Mouse (Mus musculus) heart, adult 2 months (tissue): Measurements from ENCODE around the gene Slfn2. TPM values are rescaled to one million over a fixed set of nuclear protein-coding genes. Genes with fewer than 3 reads are reported as not detected.
"Not testable (repeated sequence)": the region's sequence is repeated elsewhere in the genome, so short reads cannot be mapped to it uniquely, and the experiment has no call there.

Experiments used
- DNase-seq, 2 experiments: peaks; one replicate each; pipeline ENCODE4 v3.0.0; 2021
- H3K27ac ChIP-seq: fragments of 200-600 bp; 2 replicates; pipeline ENCODE4 v1.8.1; 2022
- H3K27me3 ChIP-seq: fragments of 200-500 bp; 2 replicates; pipeline ENCODE4 v1.6.1; 2012; ENCODE audit warnings: mild to moderate bottlenecking, low read length, inconsistent platforms, mixed read lengths; ENCODE audit not compliant: control insufficient read depth, insufficient read depth
- H3K36me3 ChIP-seq: fragments of 200-500 bp; 2 replicates; pipeline ENCODE4 v1.6.1; 2012; ENCODE audit warnings: low read length, inconsistent platforms; ENCODE audit not compliant: control insufficient read depth, insufficient read depth
- H3K4me1 ChIP-seq: fragments of 200-500 bp; 2 replicates; pipeline ENCODE4 v1.6.1; 2011; ENCODE audit warnings: low read length; ENCODE audit not compliant: control insufficient read depth, insufficient read depth
- H3K4me3 ChIP-seq: fragments of 200-600 bp; 2 replicates; pipeline ENCODE4 v1.8.1; 2022
- H3K79me2 ChIP-seq: fragments of 200-500 bp; replicated peaks from 2 replicates; pipeline ENCODE4 v1.6.1; 2012; ENCODE audit warnings: mild to moderate bottlenecking, inconsistent platforms, low read length, moderate library complexity, mixed read lengths; ENCODE audit not compliant: control insufficient read depth, insufficient read depth
- H3K9ac ChIP-seq: fragments of 200-500 bp; 2 replicates; pipeline ENCODE4 v1.6.1; 2012; ENCODE audit warnings: low read depth, mild to moderate bottlenecking, control low read depth, inconsistent platforms, low read length, mixed read lengths
- CTCF ChIP-seq: fragments of 200-600 bp; IDR thresholded peaks from 2 replicates; pipeline ENCODE4 v1.8.1; 2022; ENCODE audit warnings: antibody characterized with exemption, mild to moderate bottlenecking, moderate library complexity
- EP300 ChIP-seq: fragments of 200-500 bp; IDR thresholded peaks from 2 replicates; pipeline ENCODE4 v1.6.1; 2011; ENCODE audit warnings: low read depth, low read length, control low read depth; ENCODE audit not compliant: insufficient read depth
- POLR2A ChIP-seq: fragments of 200-500 bp; IDR thresholded peaks from 2 replicates; pipeline ENCODE4 v1.6.1; 2011; ENCODE audit warnings: mild to moderate bottlenecking, low read depth, low read length, control low read depth; ENCODE audit not compliant: insufficient read depth
- WGBS: fragments of 180-500 bp; shearing (Covaris S2); methylation state at CpG from one replicate; pipeline ENCODE4 v1.1.7; 2018; 5-methylcytosine and 5-hydroxymethylcytosine counted together
- intact Hi-C: fragments of 180-260 bp; cut with DNase I; formaldehyde crosslinking; loops from one replicate; pipeline ENCODE4 v1.15.1; 2025
- long read RNA-seq: library from polyadenylated mRNA; stranded (forward); transcript quantifications from one replicate; pipeline ENCODE4 v2.0.0, GENCODE M21; 2021
- polyA plus RNA-seq: library from polyadenylated mRNA; depleted of rRNA; stranded (reverse); fragments of >200 nt; gene quantifications from 2 replicates; pipeline ENCODE4 v1.2.3, GENCODE M21; 2012; rRNA removed
- total RNA-seq, 2 experiments: library from RNA; stranded (reverse); gene quantifications; 2 replicates each; pipeline ENCODE4 v1.2.3; 2021

Slfn2 gene
- 1 to 10 TPM; 3.4 to 4.3 TPM for total RNA-seq
- 3.8 and 4.8 TPM in 2 replicates for polyA plus RNA-seq
- long read RNA-seq, partial matches to known transcripts, result 0 of 3 reads
- long read RNA-seq, other reads (novel, unspliced or antisense), result 0 of 3 reads

- H3K9ac ChIP-seq, result peak within 1 kb of the TSS; percentile 66
- peak within 1 kb of the TSS; percentile 45 for H3K27ac ChIP-seq
- peaks cover 4% of the 10 kb centered on the region for H3K4me1 ChIP-seq
- H3K4me3 ChIP-seq, result peak within 1 kb of the TSS; percentile 30; the same call in 1 of the 2 replicates
- DNase-seq, result peak; percentile 35 to 53
- 76% methylated on average over 2 of the region's 2 CpGs for WGBS
- no peaks in the 10 kb centered on the region for H3K79me2 ChIP-seq
- TF ChIP-seq POLR2A (peak; percentile 83), EP300 (no peak), CTCF (no peak)
- no peaks in the 10 kb centered on the region for H3K27me3 ChIP-seq
- H3K36me3 ChIP-seq, result peaks cover 4% of the 10 kb centered on the region
- intact Hi-C loops, result loop anchor here (5.0 kb wide), 1 partner anchor 47 kb away; no protein-coding TSS in a partner anchor
Observed at GRCm38 (mm10) chr11:83064946-83065345, at the start of gene Slfn2. Gene Slfn2 (plus strand): TSS chr11:83065112.

- no peak overlapping the region for H3K4me3 ChIP-seq
- intact Hi-C loops, result no loop called here
- no peak overlapping the region for H3K27ac ChIP-seq
- no peak overlapping the region for H3K9ac ChIP-seq
- DNase-seq, result no peak
- no peaks in the 10 kb centered on the region for H3K4me1 ChIP-seq
- no peaks in the 10 kb centered on the region for H3K79me2 ChIP-seq
- TF ChIP-seq CTCF (no peak), POLR2A (no peak), EP300 (no peak)
- H3K27me3 ChIP-seq, result no peaks in the 10 kb centered on the region
- H3K36me3 ChIP-seq, result no peaks in the 10 kb centered on the region
Observed at GRCm38 (mm10) chr11:83016093-83016492, 48.8 kb upstream of the Slfn2 start.

GRCm38 (mm10) chr11:83019561-83020519, 45.1 kb upstream of the Slfn2 start:
- Histone ChIP-seq H3K27ac (peak overlapping the region; percentile 43), H3K9ac (peak overlapping the region; percentile 46), H3K4me3 (peak overlapping the region; percentile 13; the same call in 1 of the 2 replicates)
- WGBS, result 61% methylated on average over 18 of the region's 18 CpGs
- H3K79me2 ChIP-seq, H3K27me3 ChIP-seq, H3K4me1 ChIP-seq, H3K36me3 ChIP-seq: not testable (repeated sequence)
- intact Hi-C loops, result loop anchor here (2.0 kb wide), 1 partner anchor 59 kb away; no protein-coding TSS in a partner anchor
- DNase-seq, result peak; percentile 4 to 28

GRCm38 (mm10) chr11:83020621-83021020, 44.3 kb upstream of the Slfn2 start, which contains the start of gene Slfn8:
Gene Slfn8 (minus strand): TSS chr11:83020810.
- H3K4me3 ChIP-seq, result peak within 1 kb of the TSS; percentile 13; the same call in 1 of the 2 replicates
- H3K36me3 ChIP-seq, result no peaks in the 10 kb centered on the region
- no peaks in the 10 kb centered on the region for H3K4me1 ChIP-seq
- peak; percentile 57 to 68 for DNase-seq
- no peaks in the 10 kb centered on the region for H3K79me2 ChIP-seq
- TF ChIP-seq POLR2A, result peak; percentile 46; the same call in 1 of the 2 replicates
- TF ChIP-seq CTCF, result no peak
- 43% methylated on average over 5 of the region's 5 CpGs for WGBS
- peak within 1 kb of the TSS; percentile 43 for H3K27ac ChIP-seq
- peak within 1 kb of the TSS; percentile 46 for H3K9ac ChIP-seq
- intact Hi-C loops, result loop anchor here (2.0 kb wide), 1 partner anchor 60 kb away; no protein-coding TSS in a partner anchor
- no peaks in the 10 kb centered on the region for H3K27me3 ChIP-seq

- H3K27me3 ChIP-seq, H3K4me3 ChIP-seq, DNase-seq, H3K79me2 ChIP-seq, H3K36me3 ChIP-seq, H3K9ac ChIP-seq, H3K27ac ChIP-seq, H3K4me1 ChIP-seq: not testable (repeated sequence)
- 82% methylated on average over 3 of the region's 3 CpGs for WGBS
- intact Hi-C loops, result loop anchor here (1.0 kb wide), 1 partner anchor 20 kb away; no protein-coding TSS in a partner anchor
Observed at GRCm38 (mm10) chr11:83038686-83039085, 26.2 kb upstream of the Slfn2 start.

- no peaks in the 10 kb centered on the region for H3K4me1 ChIP-seq
- no peak for DNase-seq
- TF ChIP-seq CTCF, result no peak
- TF ChIP-seq POLR2A, result no peak
- TF ChIP-seq EP300, result no peak
- H3K79me2 ChIP-seq, result no peaks in the 10 kb centered on the region
- no peak overlapping the region for H3K27ac ChIP-seq
- intact Hi-C loops, result no loop called here
- no peak overlapping the region for H3K9ac ChIP-seq
- H3K36me3 ChIP-seq, result no peaks in the 10 kb centered on the region
- 75% methylated on average over 1 of the region's 1 CpGs for WGBS
- no peak overlapping the region for H3K4me3 ChIP-seq
- H3K27me3 ChIP-seq, result no peaks in the 10 kb centered on the region
Observed at GRCm38 (mm10) chr11:83039156-83039555, 25.8 kb upstream of the Slfn2 start.
